Mouse (Mus musculus): ENCODE results near the gene Dph3. TPM values are rescaled to one million over a fixed set of nuclear protein-coding genes. Genes with fewer than 3 reads are reported as not detected.
A peak's percentile ranks its signal among the peaks of the same experiment; 100 is the strongest.

Dph3 gene
- polyA plus RNA-seq, 1 experiment, result 119 TPM

- TF ChIP-seq CEBPB (IDR thresholded peaks at IDR 0.05; ENCODE audit: low read depth) (no peak), MYOG (IDR thresholded peaks at IDR 0.05; ENCODE audit: control insufficient read depth, extremely low read depth, insufficient read length) (no peak), MYOD1 (IDR thresholded peaks at IDR 0.05; ENCODE audit: control insufficient read depth, insufficient read length, low read depth) (no peak), USF1 (IDR thresholded peaks at IDR 0.05; ENCODE audit: low read depth) (no peak), CTCF (IDR thresholded peaks at IDR 0.05; ENCODE audit: control insufficient read depth, insufficient read depth, insufficient read length) (no peak), MAX (IDR thresholded peaks at IDR 0.05) (no peak), FOSL1 (IDR thresholded peaks at IDR 0.05; ENCODE audit: insufficient read depth, low read length, poor library complexity, severe bottlenecking) (no peak)
- no peak overlapping the region for H3ac ChIP-seq (ENCODE audit: control insufficient read depth, insufficient read length, low read depth)
- no peak overlapping the region for H3K4me3 ChIP-seq (ENCODE audit: insufficient read depth, poor library complexity, severe bottlenecking)
- H3K79me2 ChIP-seq (ENCODE audit: control insufficient read depth, insufficient read depth), result peaks cover 52% of the 10 kb centered on the region
- H3K79me3 ChIP-seq (ENCODE audit: low read depth), result peaks cover 42% of the 10 kb centered on the region
- H3K27me3 ChIP-seq (ENCODE audit: control insufficient read depth, insufficient read depth, insufficient read length), result no peaks in the 10 kb centered on the region
- H3K36me3 ChIP-seq (ENCODE audit: control insufficient read depth, insufficient read depth), result peaks cover 33% of the 10 kb centered on the region
Observed at GRCm38 (mm10) chr14:32083466-32083865, 2.1 kb downstream of the Dph3 start.

DNA sequence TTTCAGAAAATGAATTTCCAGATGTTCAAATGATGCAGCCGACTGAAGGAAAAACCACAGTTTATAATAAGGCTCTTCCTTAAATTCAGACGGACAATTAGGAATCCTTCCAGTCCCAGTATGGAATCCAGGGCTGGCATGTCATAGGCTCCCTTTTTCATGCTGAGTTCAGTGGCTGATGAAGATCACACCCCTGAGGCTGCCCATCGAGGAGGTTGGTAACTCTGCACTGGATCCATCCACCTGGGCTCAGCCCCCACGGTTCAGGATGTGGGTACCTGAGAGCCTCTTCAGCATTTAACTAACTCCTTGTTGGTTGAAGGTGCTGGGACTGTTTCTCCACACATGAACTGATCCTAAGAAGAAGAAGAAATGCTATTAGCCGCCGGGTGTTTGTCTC, 2.6 kb downstream of the Dph3 start:
- H3K4me3 ChIP-seq (ENCODE audit: insufficient read depth, poor library complexity, severe bottlenecking), result no peak overlapping the region
- H3ac ChIP-seq (ENCODE audit: control insufficient read depth, insufficient read length, low read depth), result no peak overlapping the region
- TF ChIP-seq MAX (IDR thresholded peaks at IDR 0.05) (no peak), MYOD1 (IDR thresholded peaks at IDR 0.05; ENCODE audit: control insufficient read depth, insufficient read length, low read depth) (no peak), CEBPB (IDR thresholded peaks at IDR 0.05; ENCODE audit: low read depth) (no peak), USF1 (IDR thresholded peaks at IDR 0.05; ENCODE audit: low read depth) (no peak), MYOG (IDR thresholded peaks at IDR 0.05; ENCODE audit: control insufficient read depth, extremely low read depth, insufficient read length) (no peak), CTCF (IDR thresholded peaks at IDR 0.05; ENCODE audit: control insufficient read depth, insufficient read depth, insufficient read length) (no peak), FOSL1 (IDR thresholded peaks at IDR 0.05; ENCODE audit: insufficient read depth, low read length, poor library complexity, severe bottlenecking) (no peak)
- peaks cover 33% of the 10 kb centered on the region for H3K36me3 ChIP-seq (ENCODE audit: control insufficient read depth, insufficient read depth)
- H3K27me3 ChIP-seq (ENCODE audit: control insufficient read depth, insufficient read depth, insufficient read length), result no peaks in the 10 kb centered on the region
- H3K79me3 ChIP-seq (ENCODE audit: low read depth), result peaks cover 41% of the 10 kb centered on the region
- H3K79me2 ChIP-seq (ENCODE audit: control insufficient read depth, insufficient read depth), result peaks cover 46% of the 10 kb centered on the region

DNA sequence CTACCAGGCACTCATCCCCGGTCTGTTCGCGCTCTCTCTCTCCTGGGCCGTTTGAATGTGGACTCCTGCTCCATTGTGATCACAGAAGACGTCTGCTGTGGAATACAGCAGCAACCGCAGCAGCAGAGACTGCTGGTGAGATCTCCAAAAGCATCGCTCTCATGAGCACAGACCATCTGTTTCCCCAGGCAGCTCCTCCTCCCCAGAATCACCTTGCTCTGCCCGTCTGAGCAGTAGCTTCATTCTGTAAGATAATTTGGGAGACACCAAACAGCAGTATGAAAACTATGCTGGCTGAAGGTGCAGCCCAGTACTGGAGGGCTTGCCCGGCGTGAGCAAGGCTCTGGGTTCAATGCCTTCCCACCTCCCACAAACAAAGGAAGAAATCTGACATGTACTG, 4.5 kb downstream of the Dph3 start:
- Histone ChIP-seq H3ac (ENCODE audit: control insufficient read depth, insufficient read length, low read depth) (no peak overlapping the region), H3K36me3 (ENCODE audit: control insufficient read depth, insufficient read depth) (peaks cover 33% of the 10 kb centered on the region), H3K79me3 (ENCODE audit: low read depth) (peaks cover 28% of the 10 kb centered on the region), H3K27me3 (ENCODE audit: control insufficient read depth, insufficient read depth, insufficient read length) (no peaks in the 10 kb centered on the region), H3K4me3 (ENCODE audit: insufficient read depth, poor library complexity, severe bottlenecking) (no peak overlapping the region), H3K79me2 (ENCODE audit: control insufficient read depth, insufficient read depth) (peaks cover 28% of the 10 kb centered on the region)
- TF ChIP-seq USF1 (IDR thresholded peaks at IDR 0.05; ENCODE audit: low read depth) (no peak), CEBPB (IDR thresholded peaks at IDR 0.05; ENCODE audit: low read depth) (no peak), MYOD1 (IDR thresholded peaks at IDR 0.05; ENCODE audit: control insufficient read depth, insufficient read length, low read depth) (no peak), MYOG (IDR thresholded peaks at IDR 0.05; ENCODE audit: control insufficient read depth, extremely low read depth, insufficient read length) (no peak), MAX (IDR thresholded peaks at IDR 0.05) (no peak), FOSL1 (IDR thresholded peaks at IDR 0.05; ENCODE audit: insufficient read depth, low read length, poor library complexity, severe bottlenecking) (no peak), CTCF (IDR thresholded peaks at IDR 0.05; ENCODE audit: control insufficient read depth, insufficient read depth, insufficient read length) (no peak)

DNA sequence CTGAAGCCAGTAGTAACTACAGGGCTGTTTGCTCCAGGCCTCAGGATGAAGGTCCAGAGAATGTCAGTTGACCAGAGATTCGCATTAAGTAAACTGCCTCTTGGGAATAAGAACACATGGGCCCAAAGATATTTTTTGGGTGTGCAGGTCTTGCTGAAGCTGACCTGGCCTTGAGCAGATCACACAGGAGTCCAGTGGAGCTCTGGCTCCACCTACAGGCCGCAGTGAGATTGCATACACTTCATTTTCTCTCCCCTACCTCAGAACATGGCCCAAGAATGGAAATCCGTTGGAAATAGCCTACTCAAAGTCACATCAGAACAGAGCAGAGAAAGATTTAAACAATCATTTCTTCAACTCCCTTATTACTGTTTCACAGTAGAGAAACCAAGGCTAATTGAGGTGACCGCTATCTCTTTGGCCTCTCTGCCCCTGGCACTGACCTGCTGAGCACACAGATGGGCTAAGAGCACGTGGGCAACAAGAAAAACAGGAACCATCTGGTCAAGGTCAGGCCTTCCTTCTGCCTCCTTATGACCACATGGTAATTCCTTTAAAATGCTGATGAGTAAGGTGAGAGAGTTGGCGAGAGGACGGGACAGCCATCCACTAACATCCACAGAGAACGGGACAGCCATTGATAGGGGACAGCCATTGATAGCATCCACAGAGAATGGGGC, 8.5 kb downstream of the Dph3 start:
- Histone ChIP-seq H3ac (ENCODE audit: control insufficient read depth, insufficient read length, low read depth) (no peak overlapping the region), H3K36me3 (ENCODE audit: control insufficient read depth, insufficient read depth) (peaks cover 16% of the 10 kb centered on the region), H3K4me3 (ENCODE audit: insufficient read depth, poor library complexity, severe bottlenecking) (no peak overlapping the region), H3K79me2 (ENCODE audit: control insufficient read depth, insufficient read depth) (no peaks in the 10 kb centered on the region), H3K79me3 (ENCODE audit: low read depth) (no peaks in the 10 kb centered on the region), H3K27me3 (ENCODE audit: control insufficient read depth, insufficient read depth, insufficient read length) (no peaks in the 10 kb centered on the region)
- TF ChIP-seq MYOD1 (IDR thresholded peaks at IDR 0.05; ENCODE audit: control insufficient read depth, insufficient read length, low read depth) (no peak), MAX (IDR thresholded peaks at IDR 0.05) (no peak), MYOG (IDR thresholded peaks at IDR 0.05; ENCODE audit: control insufficient read depth, extremely low read depth, insufficient read length) (no peak), CTCF (IDR thresholded peaks at IDR 0.05; ENCODE audit: control insufficient read depth, insufficient read depth, insufficient read length) (peak; percentile 71), FOSL1 (IDR thresholded peaks at IDR 0.05; ENCODE audit: insufficient read depth, low read length, poor library complexity, severe bottlenecking) (no peak), CEBPB (IDR thresholded peaks at IDR 0.05; ENCODE audit: low read depth) (no peak)

- Histone ChIP-seq H3K4me3 (ENCODE audit: insufficient read depth, poor library complexity, severe bottlenecking) (no peak overlapping the region), H3K36me3 (ENCODE audit: control insufficient read depth, insufficient read depth) (no peaks in the 10 kb centered on the region), H3K79me3 (ENCODE audit: low read depth) (no peaks in the 10 kb centered on the region), H3K27me3 (ENCODE audit: control insufficient read depth, insufficient read depth, insufficient read length) (no peaks in the 10 kb centered on the region), H3K79me2 (ENCODE audit: control insufficient read depth, insufficient read depth) (no peaks in the 10 kb centered on the region), H3ac (ENCODE audit: control insufficient read depth, insufficient read length, low read depth) (no peak overlapping the region)
- no peak for TF ChIP-seq CEBPB (IDR thresholded peaks at IDR 0.05; ENCODE audit: low read depth)
- TF ChIP-seq CTCF (IDR thresholded peaks at IDR 0.05; ENCODE audit: control insufficient read depth, insufficient read depth, insufficient read length), result no peak
- TF ChIP-seq USF1 (IDR thresholded peaks at IDR 0.05; ENCODE audit: low read depth), result no peak
- TF ChIP-seq FOSL1 (IDR thresholded peaks at IDR 0.05; ENCODE audit: insufficient read depth, low read length, poor library complexity, severe bottlenecking), result no peak
- TF ChIP-seq MYOD1 (IDR thresholded peaks at IDR 0.05; ENCODE audit: control insufficient read depth, insufficient read length, low read depth), result no peak
- TF ChIP-seq MAX (IDR thresholded peaks at IDR 0.05), result no peak
- no peak for TF ChIP-seq MYOG (IDR thresholded peaks at IDR 0.05; ENCODE audit: control insufficient read depth, extremely low read depth, insufficient read length)
Observed at GRCm38 (mm10) chr14:32073901-32074300, 11.6 kb downstream of the Dph3 start.

Data from C2C12 (cell line).